Mouse (Mus musculus) brain, embryonic 14.5 days (tissue): ENCODE measurements at regions not wholly inside any gene's neighbourhood (a gene's known extent, or its start where the extent isn't known, plus 50 kb on each side); places are given as distances from the start of the nearest gene placed in this dataset.

Source experiments
- CTCF ChIP-seq: fragments of 200-500 bp; IDR thresholded peaks from 2 replicates; pipeline ENCODE4 v1.5.1; 2012; ENCODE audit warnings: inconsistent platforms, mild to moderate bottlenecking, moderate library complexity, borderline replicate concordance; ENCODE audit not compliant: insufficient read depth, insufficient read length; ENCODE audit errors: extremely low read depth
- POLR2A ChIP-seq: fragments of 200-500 bp; IDR thresholded peaks from 2 replicates; pipeline ENCODE4 v1.6.1; 2012; ENCODE audit warnings: mild to moderate bottlenecking, inconsistent platforms, borderline replicate concordance; ENCODE audit not compliant: poor library complexity, insufficient read depth, insufficient read length, severe bottlenecking; ENCODE audit errors: extremely low read depth

- no peak for TF ChIP-seq CTCF
- TF ChIP-seq POLR2A: no peak
Observed at GRCm38 (mm10) chr10:119110614-119111013, 129.2 kb downstream of the Cand1 start.
